Mouse (Mus musculus) liver, embryonic 14.5 days (tissue): ENCODE measurements around the gene Cacna1c. TPM values are rescaled to one million over a fixed set of nuclear protein-coding genes. Genes with fewer than 3 reads are reported as not detected.

ENCODE experiments used
- ATAC-seq: fragments of 200-750 bp; cut with Nextera tagmentation; 2 replicates; pipeline ENCODE4 v1.8.0; 2017; ENCODE audit warnings: moderate number of reproducible peaks, mild to moderate bottlenecking, moderate library complexity; ENCODE audit not compliant: insufficient read depth
- DNase-seq, 3 experiments: peaks; one replicate each; pipeline ENCODE4 v3.0.0-alpha.2; 2012 to 2013; ENCODE audit warnings: low read depth in 3 of 3, low spot score in 3 of 3
- H3K27ac ChIP-seq: fragments of 300-500 bp; sonication (generic); 2 replicates; pipeline ENCODE4 v1.5.1; 2014; ENCODE audit warnings: moderate library complexity, mild to moderate bottlenecking, control low read depth, inconsistent platforms
- H3K27me3 ChIP-seq: fragments of 300-500 bp; sonication (generic); 2 replicates; pipeline ENCODE4 v1.6.1; 2014; ENCODE audit warnings: mild to moderate bottlenecking, low read length, moderate library complexity; ENCODE audit not compliant: control insufficient read depth, insufficient read depth
- H3K36me3 ChIP-seq: fragments of 300-500 bp; sonication (generic); replicated peaks from 2 replicates; pipeline ENCODE4 v1.6.1; 2014; ENCODE audit warnings: low read depth; ENCODE audit not compliant: control insufficient read depth, insufficient read depth
- H3K4me1 ChIP-seq, 2 experiments: fragments of 200-500 bp in 1 of 2; fragments of 300-500 bp in 1 of 2; sonication (generic) in 1 of 2; replicated peaks; 2 replicates each; pipeline ENCODE4 v1.6.1; 2012 to 2014; ENCODE audit warnings: antibody characterized with exemption in 1 of 2, inconsistent platforms in 1 of 2, low read length in 1 of 2; ENCODE audit not compliant: control insufficient read depth in 2 of 2, insufficient read depth in 2 of 2
- H3K4me2 ChIP-seq: fragments of 300-500 bp; sonication (generic); 2 replicates; pipeline ENCODE4 v1.6.1; 2014; ENCODE audit warnings: low read depth, mild to moderate bottlenecking, control low read depth, moderate library complexity
- H3K4me3 ChIP-seq, 2 experiments: fragments of 200-500 bp in 1 of 2; fragments of 300-500 bp in 1 of 2; sonication (generic) in 1 of 2; 2 replicates each; pipeline ENCODE4 v1.5.1; 2012 to 2014; ENCODE audit warnings: low read depth in 2 of 2, low read length in 2 of 2, mild to moderate bottlenecking in 2 of 2, control low read depth in 1 of 2, inconsistent platforms in 1 of 2, moderate library complexity in 1 of 2; ENCODE audit not compliant: insufficient read depth in 1 of 2
- H3K9ac ChIP-seq: fragments of 300-500 bp; sonication (generic); replicated peaks from 2 replicates; pipeline ENCODE4 v1.6.1; 2014; ENCODE audit warnings: mild to moderate bottlenecking, control low read depth, moderate library complexity
- H3K9me3 ChIP-seq: fragments of 300-500 bp; sonication (generic); 2 replicates; pipeline ENCODE4 v1.6.1; 2016; ENCODE audit warnings: low read length, mixed read lengths; ENCODE audit not compliant: control insufficient read depth
- CTCF ChIP-seq: IDR thresholded peaks from 2 replicates; pipeline ENCODE4 v1.5.1; 2016; ENCODE audit warnings: antibody characterized with exemption, low read depth, control low read depth
- EP300 ChIP-seq: IDR thresholded peaks from 2 replicates; pipeline ENCODE4 v1.6.1; 2016; ENCODE audit warnings: antibody characterized with exemption, low read depth
- WGBS: fragments of 180-500 bp; shearing (Covaris S2); extraction: QIAGEN DNeasy Blood & Tissue Kit; methylation state at CpG from one replicate; pipeline ENCODE4 v1.1.7; 2014; ENCODE audit not compliant: insufficient replicate concordance; 5-methylcytosine and 5-hydroxymethylcytosine counted together
- polyA plus RNA-seq, 2 experiments: library from polyadenylated mRNA; depleted of rRNA in 1 of 2; stranded (reverse) in 1 of 2; unstranded in 1 of 2; fragments of >200 nt; fragmentation: Nextera tagmentation in 1 of 2; extraction: Ambion mirVana in 1 of 2; gene quantifications; 2 replicates each; pipeline versions ENCODE4 v1.2.1 to v1.2.3; 2012 to 2014

Cacna1c gene
- polyA plus RNA-seq, 2 experiments, result 0.20 to 0.32 TPM

GRCm38 (mm10) chr6:119132863-119133262 is 63.4 kb downstream of the Cacna1c start:
- Histone ChIP-seq H3K4me2 (no peak overlapping the region), H3K27ac (no peak overlapping the region), H3K4me3 (no peak overlapping the region), H3K9me3 (no peaks in the 10 kb centered on the region), H3K27me3 (no peaks in the 10 kb centered on the region), H3K4me1 (no peaks in the 10 kb centered on the region), H3K9ac (no peak overlapping the region), H3K36me3 (no peaks in the 10 kb centered on the region)
- DNase-seq (no peak), ATAC-seq (no peak)
- WGBS, result 70% methylated on average over 4 of the region's 4 CpGs
- no peak for TF ChIP-seq EP300
- TF ChIP-seq CTCF, result no peak

GRCm38 (mm10) chr6:119132111-119132735 is 64.0 kb downstream of the Cacna1c start:
- ATAC-seq (no peak), DNase-seq (no peak)
- TF ChIP-seq CTCF (no peak), EP300 (no peak)
- Histone ChIP-seq H3K27ac (no peak overlapping the region), H3K4me1 (no peaks in the 10 kb centered on the region), H3K4me3 (no peak overlapping the region), H3K9ac (no peak overlapping the region), H3K9me3 (no peaks in the 10 kb centered on the region), H3K36me3 (no peaks in the 10 kb centered on the region), H3K4me2 (no peak overlapping the region), H3K27me3 (no peaks in the 10 kb centered on the region)
- 74% methylated on average over 8 of the region's 8 CpGs for WGBS

DNA sequence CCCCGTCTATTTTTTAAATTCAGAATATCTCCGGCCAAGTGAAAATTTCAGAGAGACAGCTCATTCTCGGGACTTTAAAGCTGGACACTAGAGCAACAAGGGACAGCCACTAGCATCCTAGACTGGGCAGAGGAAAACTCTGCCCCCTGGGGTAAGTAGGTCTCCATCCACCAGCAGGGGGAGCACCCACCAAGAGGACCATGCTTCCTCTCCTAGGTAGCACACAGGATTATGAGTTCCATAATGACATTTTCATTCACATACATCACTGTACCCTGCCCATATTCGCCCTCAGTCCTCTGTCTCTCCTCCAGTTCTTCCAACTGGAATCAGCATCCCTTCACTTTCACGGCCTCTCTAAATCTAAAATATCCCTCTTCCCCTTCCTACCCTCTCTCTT is 66.6 kb downstream of the Cacna1c start:
- H3K4me2 ChIP-seq, result no peak overlapping the region
- DNase-seq, result no peak
- TF ChIP-seq CTCF, result peak; percentile 77
- TF ChIP-seq EP300, result no peak
- H3K4me1 ChIP-seq, result no peaks in the 10 kb centered on the region
- ATAC-seq, result no peak
- no peaks in the 10 kb centered on the region for H3K36me3 ChIP-seq
- no peak overlapping the region for H3K4me3 ChIP-seq
- H3K27ac ChIP-seq, result no peak overlapping the region
- H3K9me3 ChIP-seq, result no peaks in the 10 kb centered on the region
- 49% methylated on average over 5 of the region's 5 CpGs for WGBS
- H3K27me3 ChIP-seq, result no peaks in the 10 kb centered on the region
- H3K9ac ChIP-seq, result no peak overlapping the region

- Histone ChIP-seq H3K4me1 (no peaks in the 10 kb centered on the region), H3K4me2 (no peak overlapping the region), H3K27me3 (no peaks in the 10 kb centered on the region), H3K9me3 (no peaks in the 10 kb centered on the region), H3K9ac (no peak overlapping the region), H3K27ac (no peak overlapping the region), H3K4me3 (no peak overlapping the region), H3K36me3 (no peaks in the 10 kb centered on the region)
- DNase-seq, result no peak
- TF ChIP-seq EP300 (no peak), CTCF (no peak)
- ATAC-seq, result no peak
- WGBS, result 72% methylated on average over 8 of the region's 8 CpGs
Observed at GRCm38 (mm10) chr6:119128521-119128920, 67.7 kb downstream of the Cacna1c start.

- no peak for ATAC-seq
- no peak for DNase-seq
- no peak for TF ChIP-seq CTCF
- no peak for TF ChIP-seq EP300
Observed at GRCm38 (mm10) chr6:119128076-119128475, 68.1 kb downstream of the Cacna1c start.

More at GRCm38 (mm10) chr6:119128076-119128475, 68.1 kb downstream of the Cacna1c start:
- Histone ChIP-seq H3K4me2 (no peak overlapping the region), H3K27me3 (no peaks in the 10 kb centered on the region), H3K36me3 (no peaks in the 10 kb centered on the region), H3K9me3 (no peaks in the 10 kb centered on the region), H3K4me1 (no peaks in the 10 kb centered on the region), H3K4me3 (no peak overlapping the region), H3K9ac (no peak overlapping the region), H3K27ac (no peak overlapping the region)
- 56% methylated on average over 1 of the region's 1 CpGs for WGBS
